Mouse (Mus musculus): ENCODE measurements around the gene Ntng1.
A peak's percentile ranks its signal among the peaks of the same experiment; 100 is the strongest.
"Not testable (repeated sequence)": the region's sequence is repeated elsewhere in the genome, so short reads cannot be mapped to it uniquely, and the experiment has no call there.

The Ntng1 gene

GRCm38 (mm10) chr3:109782289-109782951 lies 361.4 kb downstream of the Ntng1 start:
- DNase-seq (ENCODE audit: low read depth): peak; percentile 14

- no peak for DNase-seq (ENCODE audit: low read depth)
Observed at GRCm38 (mm10) chr3:109781917-109782288, 361.9 kb downstream of the Ntng1 start.

- no peak for DNase-seq (ENCODE audit: low read depth)
Observed at GRCm38 (mm10) chr3:109775200-109775599, 368.6 kb downstream of the Ntng1 start.

DNA sequence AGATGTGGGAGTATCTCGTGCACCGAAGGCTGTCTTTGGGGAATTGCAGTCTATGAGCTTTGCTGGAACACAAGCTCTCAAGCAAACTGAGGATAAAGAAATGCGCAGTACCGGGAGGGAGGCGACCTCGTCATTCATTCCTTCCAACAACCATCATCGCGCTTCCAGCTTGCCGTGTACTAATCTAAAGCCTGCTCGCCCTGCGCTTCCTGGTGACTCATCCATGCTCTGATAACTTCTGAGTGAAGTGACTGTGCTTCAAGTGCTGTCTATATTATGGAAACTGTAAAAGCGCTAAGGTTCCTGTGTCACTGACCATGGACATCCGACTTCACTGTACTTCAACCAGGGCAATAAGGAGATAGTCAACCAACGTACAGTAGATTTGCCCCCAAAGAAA lies 371.7 kb downstream of the Ntng1 start:
- DNase-seq (ENCODE audit: low read depth): no peak

GRCm38 (mm10) chr3:109766939-109767338 lies 376.9 kb downstream of the Ntng1 start:
- no peak for DNase-seq (ENCODE audit: low read depth)

DNA sequence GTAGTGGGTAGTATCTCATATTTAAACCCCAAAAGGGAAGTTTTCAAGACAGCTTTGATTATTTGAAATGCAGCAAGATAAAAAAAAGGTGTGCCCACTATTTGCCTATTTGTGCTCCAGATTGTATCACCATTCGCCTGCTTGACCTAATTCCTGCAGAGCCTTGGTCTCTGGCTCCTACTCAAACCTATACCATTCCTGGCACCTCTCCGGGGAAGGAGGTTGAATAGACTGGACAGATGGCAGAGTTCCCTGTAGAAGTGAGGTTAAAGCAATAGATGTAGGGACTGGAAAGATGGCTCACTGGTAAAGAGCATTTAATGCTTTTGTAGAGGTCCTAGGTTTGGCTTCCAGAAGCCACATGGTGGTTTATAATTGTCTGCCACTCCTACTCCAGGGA lies 378.2 kb downstream of the Ntng1 start:
- DNase-seq (ENCODE audit: low read depth): no peak

- DNase-seq (ENCODE audit: low read depth): no peak
Observed at GRCm38 (mm10) chr3:109765141-109765540, 378.7 kb downstream of the Ntng1 start.

GRCm38 (mm10) chr3:109756426-109756825 lies 387.4 kb downstream of the Ntng1 start:
- no peak for DNase-seq (ENCODE audit: low read depth)

DNA sequence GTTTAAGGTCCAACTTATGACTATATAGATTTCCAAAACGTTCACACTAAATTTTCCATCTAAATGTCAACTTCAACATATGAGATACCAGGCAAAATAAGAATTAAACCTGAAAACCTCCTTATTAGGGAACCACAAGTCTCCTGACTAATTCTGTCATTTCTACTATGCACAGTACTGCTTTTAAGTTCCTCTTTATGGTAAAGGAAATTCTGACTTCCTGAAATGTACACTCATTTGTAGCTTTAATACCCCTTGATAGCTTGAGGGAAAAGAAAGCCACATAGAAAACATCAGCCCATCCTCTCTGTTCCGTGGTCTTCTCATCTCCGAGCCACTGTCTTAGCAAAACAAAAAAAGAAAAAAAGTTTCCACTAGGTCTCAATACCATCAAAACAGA lies 396.2 kb downstream of the Ntng1 start:
- not testable (repeated sequence) for DNase-seq (ENCODE audit: low read depth)

DNA sequence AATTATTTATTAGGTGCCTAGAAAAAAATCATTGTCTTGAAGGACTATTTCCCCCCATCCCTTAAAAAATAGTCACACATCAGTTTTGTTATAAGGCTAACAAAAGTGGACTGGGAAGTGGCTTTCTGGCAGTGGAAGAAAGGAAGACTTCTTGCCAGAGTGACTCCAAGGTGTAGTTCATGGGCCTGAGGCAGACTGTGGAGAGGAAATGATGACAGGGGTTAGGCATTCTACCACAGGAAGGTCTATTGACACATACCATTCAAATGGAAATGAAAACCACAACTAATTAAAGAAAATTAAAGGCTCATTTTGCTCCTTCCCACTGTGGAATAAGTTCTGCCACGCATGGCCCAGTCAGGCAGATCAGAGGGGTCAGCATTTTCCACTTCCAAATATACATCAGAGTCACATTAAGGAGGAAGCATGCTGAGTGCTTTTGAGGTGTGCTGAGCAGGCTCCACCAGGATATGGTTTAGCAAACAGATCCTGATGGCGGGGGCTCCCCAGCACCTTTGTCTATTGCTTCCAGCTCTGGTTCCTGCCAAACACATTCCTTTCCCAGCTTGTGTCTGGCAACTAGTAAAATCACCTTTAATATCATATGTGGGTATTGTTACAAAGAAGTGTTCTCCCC lies 403.2 kb downstream of the Ntng1 start:
- no peak for DNase-seq (ENCODE audit: low read depth)

DNA sequence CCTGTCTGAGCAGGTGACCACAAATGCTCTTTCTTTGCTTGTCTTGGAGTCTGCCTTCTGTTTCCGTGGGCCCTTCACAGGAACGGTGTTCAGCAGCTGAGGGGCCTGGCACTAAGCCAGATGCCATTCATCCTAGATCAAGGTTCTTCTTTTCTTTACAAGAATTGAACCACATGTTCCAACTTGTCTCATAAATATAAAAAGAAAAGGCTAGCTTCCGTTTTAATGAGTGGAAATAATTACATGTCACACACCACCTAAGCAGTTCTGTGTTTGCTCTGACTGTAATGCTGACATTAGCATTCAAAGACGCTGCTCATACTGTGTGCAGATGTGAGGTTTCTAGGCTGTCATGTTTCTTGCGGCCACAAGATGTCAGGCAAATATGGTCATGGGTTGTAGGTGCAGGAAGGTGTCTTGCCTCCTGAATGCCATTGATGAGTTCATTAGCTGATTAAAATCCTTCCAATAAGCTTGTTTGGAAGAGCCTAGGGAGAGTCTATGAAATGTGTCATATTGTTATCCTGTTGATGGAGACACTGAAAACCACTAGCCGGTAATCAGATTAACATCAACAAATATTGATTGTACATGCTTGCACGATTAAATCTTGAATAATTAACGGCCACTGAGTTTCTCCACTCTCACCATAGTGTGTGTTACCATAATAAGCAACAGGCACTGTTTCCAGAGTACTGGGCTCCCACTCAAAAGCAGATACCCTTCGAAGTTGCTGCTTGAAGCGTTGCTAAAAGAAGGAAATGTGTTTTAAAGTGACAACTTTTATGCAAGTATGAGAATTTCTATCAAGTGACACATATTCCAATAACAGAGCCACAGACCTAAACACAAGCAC lies 411.3 kb downstream of the Ntng1 start:
- DNase-seq (ENCODE audit: low read depth): no peak

DNA sequence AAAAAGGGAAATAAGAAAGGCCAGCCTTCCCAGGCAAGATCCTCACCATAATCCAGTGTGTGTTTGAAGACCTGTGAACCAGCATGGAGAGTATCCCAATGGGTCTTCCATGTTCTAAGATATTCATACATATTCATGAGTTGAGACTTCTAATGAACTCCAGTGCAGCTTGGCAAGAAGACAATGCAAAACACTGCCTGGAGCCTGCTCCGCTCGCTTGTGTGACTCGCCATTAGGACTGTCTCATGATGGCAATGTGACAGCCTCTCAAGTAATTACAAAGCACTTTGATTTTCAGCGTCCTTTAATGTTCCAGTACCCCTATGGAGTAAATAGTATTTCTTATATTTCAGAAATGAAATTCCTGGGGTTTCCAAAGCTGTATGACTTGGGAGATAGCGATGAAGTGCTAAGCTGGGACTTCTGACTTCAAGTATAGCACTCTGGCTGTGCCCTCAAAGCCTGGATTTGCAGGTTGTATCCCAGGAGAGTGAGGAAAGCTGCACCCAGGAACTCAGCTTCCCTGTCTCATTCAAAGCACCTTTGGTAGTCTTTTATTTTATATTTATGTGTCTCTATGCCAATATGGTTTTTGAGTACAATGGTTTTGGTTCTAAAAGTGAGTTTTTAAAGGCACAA lies 412.1 kb downstream of the Ntng1 start:
- DNase-seq (ENCODE audit: low read depth): no peak
